Mouse (Mus musculus) neural tube, embryonic 14.5 days (tissue): ENCODE measurements around the gene Slc7a1. TPM values are rescaled to one million over a fixed set of nuclear protein-coding genes. Genes with fewer than 3 reads are reported as not detected.

ENCODE experiments used
- ATAC-seq: fragments of 200-750 bp; cut with Nextera tagmentation; 2 replicates; pipeline ENCODE4 v1.8.0; 2017; ENCODE audit warnings: low read depth, mild to moderate bottlenecking, moderate TSS enrichment, moderate library complexity
- H3K27ac ChIP-seq: fragments of 300-500 bp; sonication (generic); 2 replicates; pipeline ENCODE4 v1.5.1; 2014; ENCODE audit warnings: low read depth, mild to moderate bottlenecking, control low read depth, low read length, moderate library complexity, mixed read lengths
- H3K27me3 ChIP-seq: fragments of 300-500 bp; sonication (generic); 2 replicates; pipeline ENCODE4 v1.6.1; 2014; ENCODE audit warnings: low read length; ENCODE audit not compliant: control insufficient read depth, insufficient read depth
- H3K36me3 ChIP-seq: fragments of 300-500 bp; sonication (generic); 2 replicates; pipeline ENCODE4 v1.6.1; 2014; ENCODE audit warnings: low read length, mixed read lengths; ENCODE audit not compliant: control insufficient read depth, insufficient read depth
- H3K4me1 ChIP-seq: fragments of 300-500 bp; sonication (generic); 2 replicates; pipeline ENCODE4 v1.6.1; 2014; ENCODE audit warnings: low read length; ENCODE audit not compliant: control insufficient read depth, insufficient read depth
- H3K4me2 ChIP-seq: fragments of 300-500 bp; sonication (generic); 2 replicates; pipeline ENCODE4 v1.6.1; 2014; ENCODE audit warnings: mild to moderate bottlenecking, low read depth, low read length, control low read depth
- H3K4me3 ChIP-seq: fragments of 300-500 bp; sonication (generic); 2 replicates; pipeline ENCODE4 v1.5.1; 2014; ENCODE audit warnings: low read depth, low read length, control low read depth, mixed read lengths
- H3K9ac ChIP-seq: fragments of 300-500 bp; sonication (generic); replicated peaks from 2 replicates; pipeline ENCODE4 v1.6.1; 2014; ENCODE audit warnings: low read depth, mild to moderate bottlenecking, control low read depth, low read length, mixed read lengths
- H3K9me3 ChIP-seq: fragments of 300-500 bp; sonication (generic); 2 replicates; pipeline ENCODE4 v1.6.1; 2016; ENCODE audit warnings: low read length; ENCODE audit not compliant: control insufficient read depth
- WGBS: fragments of 180-500 bp; shearing (Covaris S2); extraction: QIAGEN DNeasy Blood & Tissue Kit; methylation state at CpG from one replicate; pipeline ENCODE4 v1.1.7; 2014; 5-methylcytosine and 5-hydroxymethylcytosine counted together
- polyA plus RNA-seq: library from polyadenylated mRNA; unstranded; fragments of >200 nt; fragmentation: Nextera tagmentation; extraction: Ambion mirVana; gene quantifications from 2 replicates; pipeline ENCODE4 v1.2.1, GENCODE M21; 2014

Gene Slc7a1
- polyA plus RNA-seq, 1 experiment from 2014 or later: 50.0 TPM

DNA sequence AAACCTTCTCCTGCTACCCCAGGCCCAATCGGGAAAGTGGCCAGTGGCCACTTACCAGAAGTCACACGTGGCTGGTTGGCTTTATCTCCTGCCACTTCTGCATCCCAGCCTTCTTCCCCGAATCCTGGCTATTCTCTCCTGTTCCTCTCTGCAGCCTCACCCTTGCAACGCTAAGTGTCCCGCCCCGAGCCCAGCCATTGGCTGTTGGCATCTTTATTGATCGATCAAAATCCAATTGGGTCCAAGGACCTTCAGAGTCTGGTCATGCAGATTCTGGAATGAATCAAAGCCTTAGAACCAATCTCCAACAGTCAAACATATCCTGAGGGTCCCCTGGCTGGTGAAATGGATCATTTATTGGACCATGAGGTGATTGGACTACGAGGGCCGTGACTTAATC, 18.7 kb upstream of the Slc7a1 start:
- 92% methylated on average over 9 of the region's 9 CpGs for WGBS
- no peaks in the 10 kb centered on the region for H3K9me3 ChIP-seq

DNA sequence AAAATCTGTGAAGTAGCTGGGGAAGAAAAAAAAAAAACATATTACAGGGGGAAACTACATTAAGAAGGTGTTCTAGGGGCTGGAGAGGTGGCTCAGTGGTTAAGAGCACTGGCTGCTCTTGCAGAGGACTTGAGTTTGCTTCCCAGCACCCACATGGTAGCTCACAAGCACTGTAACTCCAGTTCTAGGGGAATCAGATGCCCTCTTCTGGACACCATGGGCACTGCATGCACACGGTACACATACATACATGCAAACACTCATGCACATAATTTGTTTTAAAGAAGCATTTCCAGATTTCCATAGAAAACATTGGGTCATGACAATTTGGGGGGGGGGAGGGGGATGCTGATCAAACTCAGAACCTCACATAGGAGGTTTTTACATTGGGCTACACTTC, 18.1 kb upstream of the Slc7a1 start:
- no peaks in the 10 kb centered on the region for H3K27me3 ChIP-seq
- H3K4me1 ChIP-seq: no peaks in the 10 kb centered on the region
- H3K4me3 ChIP-seq: no peak overlapping the region
- H3K36me3 ChIP-seq: no peaks in the 10 kb centered on the region
- no peak overlapping the region for H3K4me2 ChIP-seq
- H3K9me3 ChIP-seq: no peaks in the 10 kb centered on the region
- no peak overlapping the region for H3K27ac ChIP-seq
- no peak for ATAC-seq
- H3K9ac ChIP-seq: no peak overlapping the region
- 97% methylated on average over 1 of the region's 1 CpGs for WGBS

More for the DNA sequence above, 18.7 kb upstream of the Slc7a1 start:
- Histone ChIP-seq H3K9ac (no peak overlapping the region), H3K27me3 (no peaks in the 10 kb centered on the region), H3K4me2 (no peak overlapping the region), H3K4me1 (no peaks in the 10 kb centered on the region), H3K36me3 (no peaks in the 10 kb centered on the region), H3K4me3 (no peak overlapping the region), H3K27ac (no peak overlapping the region)
- ATAC-seq: no peak

DNA sequence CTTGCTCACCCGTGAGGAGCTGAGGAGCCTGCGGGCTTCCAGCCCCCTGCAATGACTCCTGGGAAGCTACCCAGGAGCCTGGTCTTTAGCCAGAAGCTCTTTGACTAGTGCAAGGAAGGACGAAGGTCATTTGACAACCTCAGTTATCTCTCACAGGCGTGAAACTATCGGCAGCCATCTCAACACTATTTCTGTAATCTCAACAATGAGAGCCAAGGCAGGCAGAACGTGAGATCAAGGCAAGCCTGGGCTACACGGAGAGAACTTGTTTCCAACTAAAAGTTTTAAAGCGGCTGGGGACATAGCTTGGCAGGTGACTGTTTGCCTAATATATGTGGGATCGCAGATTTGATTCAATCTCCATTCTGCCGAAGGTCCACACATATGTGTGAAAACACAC, 16.8 kb upstream of the Slc7a1 start:
- ATAC-seq: no peak
- H3K27ac ChIP-seq: no peak overlapping the region
- H3K36me3 ChIP-seq: no peaks in the 10 kb centered on the region
- no peaks in the 10 kb centered on the region for H3K27me3 ChIP-seq
- H3K4me1 ChIP-seq: no peaks in the 10 kb centered on the region
- no peaks in the 10 kb centered on the region for H3K9me3 ChIP-seq
- no peak overlapping the region for H3K9ac ChIP-seq
- no peak overlapping the region for H3K4me2 ChIP-seq
- H3K4me3 ChIP-seq: no peak overlapping the region
- WGBS: 79% methylated on average over 10 of the region's 10 CpGs

DNA sequence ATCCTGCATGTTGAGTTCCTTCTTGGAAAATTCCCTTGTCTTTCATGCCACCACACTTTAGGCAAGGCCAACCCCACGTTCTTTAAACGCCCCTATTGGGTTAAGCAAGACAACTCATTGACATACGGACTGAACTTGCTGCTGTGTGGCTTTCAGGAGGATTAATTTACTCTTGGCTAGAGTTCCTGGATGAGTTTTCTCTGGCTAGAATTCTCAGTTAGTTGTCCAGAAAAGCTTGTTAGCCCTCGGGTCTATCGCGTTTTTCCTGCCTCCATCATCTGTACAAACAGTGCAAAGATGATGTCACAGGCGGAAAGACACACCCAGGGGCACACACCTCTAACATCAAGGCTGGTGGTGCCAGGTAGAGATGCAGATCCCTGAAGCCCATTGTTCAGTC, 14.5 kb upstream of the Slc7a1 start:
- Histone ChIP-seq H3K4me1 (no peaks in the 10 kb centered on the region), H3K4me2 (no peak overlapping the region)
- WGBS: 69% methylated on average over 7 of the region's 7 CpGs

DNA sequence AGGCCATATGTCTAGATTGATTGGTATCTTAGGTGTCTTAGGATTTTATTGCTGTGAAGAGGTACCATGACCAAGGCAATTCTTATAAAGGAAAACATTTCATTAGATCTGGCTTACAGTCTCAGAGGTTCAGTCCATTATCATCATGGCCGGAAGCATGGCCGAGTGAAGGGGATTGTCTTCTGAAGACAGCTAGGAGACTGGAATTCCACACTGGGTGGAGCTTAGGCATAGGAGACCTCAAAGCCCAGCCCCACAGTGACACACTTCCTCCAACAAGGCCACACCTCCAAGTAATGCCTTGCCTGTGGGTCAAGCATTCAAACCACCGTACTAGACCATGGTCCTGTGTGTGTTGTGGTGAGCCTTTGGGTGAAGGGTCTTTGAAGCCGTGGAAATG, 12.8 kb upstream of the Slc7a1 start:
- no peak overlapping the region for H3K4me2 ChIP-seq
- H3K4me1 ChIP-seq: no peaks in the 10 kb centered on the region
- no peak overlapping the region for H3K4me3 ChIP-seq
- no peaks in the 10 kb centered on the region for H3K36me3 ChIP-seq
- no peaks in the 10 kb centered on the region for H3K27me3 ChIP-seq
- no peak overlapping the region for H3K9ac ChIP-seq
- no peak overlapping the region for H3K27ac ChIP-seq
- no peaks in the 10 kb centered on the region for H3K9me3 ChIP-seq
- 97% methylated on average over 4 of the region's 4 CpGs for WGBS
- ATAC-seq: no peak

More for the DNA sequence above, 14.5 kb upstream of the Slc7a1 start:
- H3K27ac ChIP-seq: no peak overlapping the region
- H3K4me3 ChIP-seq: no peak overlapping the region
- no peak overlapping the region for H3K9ac ChIP-seq
- no peak for ATAC-seq
- no peaks in the 10 kb centered on the region for H3K36me3 ChIP-seq
- no peaks in the 10 kb centered on the region for H3K27me3 ChIP-seq
- H3K9me3 ChIP-seq: no peaks in the 10 kb centered on the region

DNA sequence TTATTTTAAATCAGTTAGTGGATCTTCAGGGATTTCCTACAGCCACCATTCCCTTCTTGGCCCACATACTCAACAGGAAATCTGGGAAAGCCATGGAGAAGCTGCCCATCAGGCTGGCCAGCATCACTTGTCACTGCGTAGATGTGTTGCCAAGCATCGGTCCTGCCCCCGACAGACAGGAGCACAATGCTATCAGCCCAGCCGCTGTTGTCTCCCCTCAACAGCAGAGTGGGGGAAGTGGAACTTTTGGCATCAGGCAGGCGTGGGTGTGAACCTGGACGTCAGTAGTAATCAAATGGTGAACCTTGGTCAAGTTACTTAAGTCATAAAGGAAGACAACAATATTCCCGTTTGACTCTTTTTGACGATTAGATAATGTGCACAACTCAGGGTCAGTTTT, 9.8 kb upstream of the Slc7a1 start:
- no peaks in the 10 kb centered on the region for H3K4me1 ChIP-seq
- H3K36me3 ChIP-seq: no peaks in the 10 kb centered on the region
- H3K9me3 ChIP-seq: no peaks in the 10 kb centered on the region
- 96% methylated on average over 8 of the region's 8 CpGs for WGBS
- H3K27me3 ChIP-seq: no peaks in the 10 kb centered on the region
- H3K4me2 ChIP-seq: no peak overlapping the region
- H3K9ac ChIP-seq: no peak overlapping the region
- no peak overlapping the region for H3K4me3 ChIP-seq
- no peak for ATAC-seq
- H3K27ac ChIP-seq: no peak overlapping the region

DNA sequence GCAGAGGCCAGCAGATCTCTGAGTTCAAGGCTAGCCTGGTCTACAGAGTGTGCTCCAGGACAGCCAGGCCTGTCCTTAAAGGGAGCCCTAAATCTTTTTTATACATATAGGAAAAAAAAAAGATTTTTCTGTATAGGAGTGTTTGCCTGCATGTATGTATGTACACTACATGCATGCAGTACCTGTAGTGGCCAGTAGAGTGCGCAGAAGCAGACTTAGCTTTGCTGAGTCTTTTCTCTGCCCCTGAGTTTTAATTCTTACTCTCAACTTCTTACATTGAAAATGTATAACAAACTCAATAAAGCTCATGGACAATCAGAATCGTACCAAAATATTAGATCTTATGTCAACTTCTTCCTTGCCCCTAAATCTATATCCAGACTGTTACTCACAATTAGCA, 7.2 kb upstream of the Slc7a1 start:
- Histone ChIP-seq H3K4me1 (no peaks in the 10 kb centered on the region), H3K4me2 (no peak overlapping the region), H3K9me3 (no peaks in the 10 kb centered on the region), H3K36me3 (no peaks in the 10 kb centered on the region), H3K4me3 (no peak overlapping the region), H3K27me3 (no peaks in the 10 kb centered on the region), H3K9ac (no peak overlapping the region), H3K27ac (no peak overlapping the region)
- 94% methylated on average over 2 of the region's 2 CpGs for WGBS
- ATAC-seq: no peak

DNA sequence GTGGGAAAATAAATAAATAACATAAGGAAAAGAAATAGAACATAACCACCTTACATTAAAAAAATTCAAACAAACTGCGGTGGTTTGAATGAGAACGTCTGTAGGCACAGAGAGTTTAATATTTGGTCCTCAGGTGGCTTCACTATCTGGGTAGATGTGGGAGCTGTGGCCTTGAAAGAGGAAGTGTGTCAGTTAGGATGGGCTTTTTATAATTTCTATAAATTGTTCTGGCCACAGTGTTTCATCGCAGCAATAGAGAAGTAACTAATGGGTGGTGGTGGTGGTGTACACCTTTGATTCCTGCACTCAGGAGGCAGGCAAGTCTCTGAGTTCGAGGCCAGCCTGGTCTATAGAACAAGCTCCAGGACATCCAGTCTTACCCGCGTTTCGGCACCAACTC, 4.8 kb upstream of the Slc7a1 start:
- Histone ChIP-seq H3K27ac (no peak overlapping the region), H3K4me1 (no peaks in the 10 kb centered on the region), H3K27me3 (no peaks in the 10 kb centered on the region), H3K4me2 (no peak overlapping the region), H3K9ac (no peak overlapping the region), H3K9me3 (no peaks in the 10 kb centered on the region), H3K4me3 (no peak overlapping the region), H3K36me3 (no peaks in the 10 kb centered on the region)
- 94% methylated on average over 7 of the region's 7 CpGs for WGBS
- ATAC-seq: no peak

DNA sequence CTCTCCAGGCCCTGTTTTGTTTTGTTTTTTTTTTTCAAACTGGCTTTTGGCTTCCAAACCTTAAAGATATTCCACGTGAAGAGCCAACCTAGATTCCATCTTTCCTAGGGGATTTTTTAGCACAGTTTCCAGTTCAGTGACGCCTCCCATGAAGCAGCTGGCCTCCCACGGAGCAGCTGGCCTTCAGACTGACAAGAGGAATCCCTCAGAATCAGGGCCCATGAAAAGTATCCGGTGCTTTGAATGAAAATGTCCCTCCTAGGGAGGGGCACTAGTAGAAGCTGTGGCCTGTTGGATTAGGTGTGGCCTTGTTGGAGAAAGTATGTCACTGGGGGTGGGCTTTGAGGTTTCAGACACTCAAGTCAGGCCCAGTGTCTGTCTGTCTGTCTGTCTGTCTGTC, 2.9 kb upstream of the Slc7a1 start:
- Histone ChIP-seq H3K4me2 (no peak overlapping the region), H3K36me3 (no peaks in the 10 kb centered on the region), H3K27ac (no peak overlapping the region), H3K9ac (no peak overlapping the region), H3K4me3 (no peak overlapping the region), H3K9me3 (no peaks in the 10 kb centered on the region), H3K4me1 (no peaks in the 10 kb centered on the region; the same call in 1 of the 2 replicates), H3K27me3 (no peaks in the 10 kb centered on the region)
- no peak for ATAC-seq
- WGBS: 58% methylated on average over 4 of the region's 4 CpGs
